Mouse (Mus musculus) kidney, adult 9 months (tissue): Measurements from ENCODE around the gene Ociad2.
A peak's percentile ranks its signal among the peaks of the same experiment; 100 is the strongest.

ENCODE experiments used
- DNase-seq: peaks from one replicate; pipeline ENCODE4 v3.0.0; 2022

Ociad2 gene

DNA sequence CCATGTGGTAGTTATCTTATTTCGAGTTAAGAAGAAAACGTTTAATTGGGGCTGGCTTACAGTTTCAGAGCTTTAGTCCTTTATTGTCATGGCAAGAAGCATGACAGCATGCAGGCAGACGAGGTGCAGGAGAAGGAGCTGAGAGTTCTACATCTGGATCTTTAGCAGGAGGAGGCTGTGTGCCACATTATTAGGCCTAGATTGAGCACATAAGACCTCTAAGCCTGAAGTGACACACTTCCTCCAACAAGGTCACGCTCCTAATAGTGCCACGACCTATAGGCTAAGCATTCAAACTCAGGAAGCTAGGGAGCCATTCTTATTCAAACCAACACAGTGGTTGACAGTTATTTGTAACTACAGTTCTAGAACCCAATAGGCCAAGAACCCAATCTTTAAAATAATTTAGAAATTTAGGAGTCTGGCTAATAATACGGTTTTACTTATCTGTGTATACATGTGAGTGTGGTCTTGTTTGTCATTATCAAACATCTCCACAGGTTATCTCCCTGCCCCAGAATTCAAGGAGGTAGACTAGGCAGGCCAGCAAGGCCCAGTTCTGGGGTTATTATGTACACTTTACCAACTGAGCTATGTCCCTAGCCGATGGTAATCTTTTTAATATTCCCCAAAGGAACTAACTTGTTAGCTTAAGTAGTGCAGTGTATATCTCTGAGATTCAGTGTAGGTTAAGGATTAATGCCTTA, 39.1 kb downstream of the Ociad2 start:
- DNase-seq = no peak

DNA sequence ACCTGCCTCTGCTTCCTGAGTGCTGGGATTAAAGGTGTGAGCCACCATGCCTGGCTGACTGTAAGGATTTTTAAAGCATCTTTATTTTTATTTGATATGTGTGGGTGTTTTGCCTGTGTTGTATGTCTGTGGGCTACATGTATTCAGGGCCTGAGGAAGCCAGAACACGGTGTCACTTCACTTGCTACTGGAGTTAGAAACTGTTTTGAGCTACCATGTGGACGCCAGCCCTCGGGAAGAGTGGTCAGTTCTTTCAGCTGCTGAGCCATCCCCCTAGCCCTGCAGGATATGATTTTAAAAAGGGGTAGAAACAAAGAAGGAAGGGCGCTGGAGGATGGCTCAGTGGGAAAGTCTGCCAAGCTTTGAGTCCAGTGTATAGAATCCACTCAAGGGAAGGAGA, 44.9 kb downstream of the Ociad2 start:
- no peak for DNase-seq

DNA sequence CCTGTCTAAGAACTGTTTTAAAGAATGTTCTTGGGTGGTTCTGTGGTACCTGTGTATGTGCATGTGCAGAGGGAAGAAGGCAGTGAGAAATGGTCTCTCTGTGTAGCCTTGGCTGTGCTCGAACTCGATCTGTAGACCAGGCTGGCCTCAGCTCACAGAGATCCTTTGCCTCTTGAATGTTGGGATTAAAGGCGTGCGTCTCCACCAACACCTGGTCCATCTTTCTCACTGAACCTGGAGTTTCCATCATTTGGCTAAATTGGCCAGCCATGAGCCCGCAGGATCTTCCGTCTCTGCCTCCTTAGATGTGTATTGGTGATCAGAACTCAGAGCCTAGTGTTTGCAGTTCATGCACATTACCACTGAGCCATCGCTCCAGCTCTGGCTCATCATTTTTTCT, 45.8 kb downstream of the Ociad2 start:
- no peak for DNase-seq

- DNase-seq = peak; percentile 8
Observed at GRCm38 (mm10) chr5:73293458-73293827, 47.4 kb downstream of the Ociad2 start.

- peak; percentile 97 for DNase-seq
Observed at GRCm38 (mm10) chr5:73292502-73293457, 48.0 kb downstream of the Ociad2 start, which contains the start of gene Ociad1. Ociad1 (plus strand) TSS chr5:73292784.

DNA sequence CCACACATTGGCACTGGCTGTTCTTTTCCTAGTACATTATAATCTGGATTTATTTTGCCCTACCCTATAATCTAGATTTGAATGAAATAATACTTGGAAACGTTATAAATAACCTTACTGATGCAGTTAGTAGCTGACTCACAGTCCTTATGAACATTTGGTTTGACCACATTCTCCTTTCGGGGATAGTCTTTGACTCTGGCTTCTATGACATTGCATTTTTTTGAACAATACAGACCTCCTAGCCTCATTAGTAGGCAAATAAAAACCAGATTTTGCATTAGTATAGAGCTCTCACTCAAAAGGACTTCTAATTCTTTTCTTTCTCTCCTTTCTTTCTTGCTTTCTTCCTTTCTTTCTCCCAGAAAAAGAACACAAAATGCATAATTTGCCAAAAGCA, 50.9 kb downstream of the Ociad2 start:
- no peak for DNase-seq

GRCm38 (mm10) chr5:73286603-73287002, 54.2 kb downstream of the Ociad2 start:
- DNase-seq = peak; percentile 9

- no peak for DNase-seq
Observed at GRCm38 (mm10) chr5:73285470-73285978, 55.3 kb downstream of the Ociad2 start.

DNA sequence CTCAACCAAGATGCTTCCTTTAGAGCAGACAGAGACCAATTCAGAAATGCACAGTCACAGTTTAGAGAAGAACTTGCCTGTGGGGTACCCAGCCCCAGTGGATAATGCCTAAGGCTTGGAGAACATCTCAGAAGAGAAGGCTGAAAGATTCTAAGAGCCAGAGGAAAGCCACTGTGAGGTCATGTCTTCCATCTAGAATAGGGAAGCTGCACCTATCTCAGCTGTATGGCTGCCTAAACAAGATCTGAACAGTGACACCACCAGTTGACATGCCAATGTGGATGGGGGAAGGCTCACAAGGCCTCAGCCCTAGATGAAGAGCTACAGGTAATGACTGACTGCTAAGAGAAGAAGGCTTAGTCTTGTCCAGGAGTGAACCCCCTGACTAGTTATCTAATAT, 56.8 kb downstream of the Ociad2 start:
- no peak for DNase-seq

DNA sequence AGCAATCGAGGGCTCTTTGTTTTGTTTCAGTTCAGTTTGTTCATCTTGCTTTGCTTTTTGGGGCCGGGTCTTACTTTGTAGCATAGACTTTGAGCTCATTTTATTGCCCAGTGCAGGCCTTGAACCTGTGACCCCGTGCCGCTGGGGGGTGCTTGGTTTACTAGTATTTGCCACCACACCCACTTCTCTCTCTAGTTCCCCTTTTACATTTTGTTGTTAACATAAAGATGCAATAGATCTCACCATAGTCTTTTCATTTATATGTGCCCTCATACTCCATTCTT, 60.3 kb downstream of the Ociad2 start:
- no peak for DNase-seq

DNA sequence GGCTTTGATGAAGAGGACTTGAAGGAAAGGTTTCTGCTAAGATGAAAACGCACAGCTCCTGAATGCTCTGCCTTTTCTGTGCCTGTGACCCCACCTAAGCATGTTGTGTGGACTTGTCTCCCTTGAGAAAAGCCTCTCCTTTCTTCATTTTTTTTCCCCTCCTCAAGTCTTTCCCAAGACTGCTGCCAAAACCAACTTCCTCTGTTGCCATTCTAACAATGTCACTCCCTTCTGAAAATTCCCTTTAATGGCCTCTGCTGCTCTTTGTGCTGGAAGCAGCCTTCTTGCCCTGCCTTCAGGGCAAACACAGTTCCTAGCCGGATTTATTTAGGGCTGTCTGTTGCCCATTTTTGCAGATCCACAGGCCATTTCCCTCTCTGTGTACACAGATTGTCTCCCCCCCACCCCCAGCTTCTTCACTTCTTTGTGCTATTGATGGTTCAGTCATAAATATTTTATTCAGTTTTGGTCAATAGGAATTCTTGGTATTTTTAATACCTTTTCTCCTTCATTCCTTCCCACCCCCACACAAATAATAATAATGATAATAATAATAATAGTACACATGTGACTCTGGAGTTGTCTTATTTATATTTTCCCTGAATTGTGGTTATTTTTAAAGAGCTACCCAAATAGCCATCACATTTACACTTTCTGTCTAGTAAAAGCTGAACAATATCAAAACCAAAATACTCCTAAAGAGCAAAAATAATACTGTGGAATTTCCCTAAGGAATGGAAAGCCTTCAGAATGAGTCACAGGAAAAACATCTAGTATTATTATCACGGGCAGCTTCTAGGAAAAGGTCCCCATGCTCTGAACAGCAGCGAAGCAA, 60.9 kb downstream of the Ociad2 start:
- DNase-seq = no peak

- DNase-seq = no peak
Observed at GRCm38 (mm10) chr5:73279190-73279589, 61.6 kb downstream of the Ociad2 start.

GRCm38 (mm10) chr5:73274941-73275340, 65.9 kb downstream of the Ociad2 start:
- no peak for DNase-seq

- no peak for DNase-seq
Observed at GRCm38 (mm10) chr5:73273171-73273570, 67.7 kb downstream of the Ociad2 start.
